Mouse (Mus musculus) kidney, embryonic 14.5 days (tissue): ENCODE measurements around the gene Skida1. TPM values are rescaled to one million over a fixed set of nuclear protein-coding genes. Genes with fewer than 3 reads are reported as not detected.

Experiments used
- ATAC-seq: fragments of 200-750 bp; cut with Nextera tagmentation; 2 replicates; pipeline ENCODE4 v1.8.0; 2017; ENCODE audit warnings: moderate number of reproducible peaks, mild to moderate bottlenecking, moderate TSS enrichment, moderate library complexity; ENCODE audit not compliant: low FRiP score, low TSS enrichment
- H3K27ac ChIP-seq: fragments of 300-500 bp; sonication (generic); 2 replicates; pipeline ENCODE4 v1.5.1; 2014; ENCODE audit warnings: low read depth, mild to moderate bottlenecking, low read length, moderate library complexity, mixed read lengths
- H3K27me3 ChIP-seq: fragments of 300-500 bp; sonication (generic); 2 replicates; pipeline ENCODE4 v1.6.1; 2014; ENCODE audit warnings: mild to moderate bottlenecking, low read length; ENCODE audit not compliant: control insufficient read depth, insufficient read depth
- H3K36me3 ChIP-seq: fragments of 300-500 bp; sonication (generic); 2 replicates; pipeline ENCODE4 v1.6.1; 2014; ENCODE audit warnings: low read length, mixed read lengths; ENCODE audit not compliant: control insufficient read depth, insufficient read depth
- H3K4me1 ChIP-seq: fragments of 300-500 bp; sonication (generic); 2 replicates; pipeline ENCODE4 v1.6.1; 2014; ENCODE audit warnings: low read length, mixed read lengths; ENCODE audit not compliant: control insufficient read depth, insufficient read depth
- H3K4me2 ChIP-seq: fragments of 300-500 bp; sonication (generic); replicated peaks from 2 replicates; pipeline ENCODE4 v1.6.1; 2014; ENCODE audit warnings: low read depth, mild to moderate bottlenecking, low read length
- H3K4me3 ChIP-seq: fragments of 300-500 bp; sonication (generic); 2 replicates; pipeline ENCODE4 v1.5.1; 2014; ENCODE audit warnings: mild to moderate bottlenecking, low read length
- H3K9ac ChIP-seq: fragments of 300-500 bp; sonication (generic); 2 replicates; pipeline ENCODE4 v1.6.1; 2014; ENCODE audit warnings: low read depth, mild to moderate bottlenecking, low read length, moderate library complexity
- H3K9me3 ChIP-seq: fragments of 300-500 bp; sonication (generic); 2 replicates; pipeline ENCODE4 v1.6.1; 2016; ENCODE audit warnings: low read length; ENCODE audit not compliant: control insufficient read depth
- WGBS: fragments of 180-500 bp; shearing (Covaris S2); extraction: QIAGEN DNeasy Blood & Tissue Kit; methylation state at CpG from one replicate; pipeline ENCODE4 v1.1.7; 2014; 5-methylcytosine and 5-hydroxymethylcytosine counted together
- polyA plus RNA-seq: library from polyadenylated mRNA; unstranded; fragments of >200 nt; fragmentation: Nextera tagmentation; extraction: Ambion mirVana; gene quantifications from 2 replicates; pipeline ENCODE4 v1.2.1, GENCODE M21; 2014

The Skida1 gene
- polyA plus RNA-seq, 1 experiment from 2014 or later = 11.4 TPM

DNA sequence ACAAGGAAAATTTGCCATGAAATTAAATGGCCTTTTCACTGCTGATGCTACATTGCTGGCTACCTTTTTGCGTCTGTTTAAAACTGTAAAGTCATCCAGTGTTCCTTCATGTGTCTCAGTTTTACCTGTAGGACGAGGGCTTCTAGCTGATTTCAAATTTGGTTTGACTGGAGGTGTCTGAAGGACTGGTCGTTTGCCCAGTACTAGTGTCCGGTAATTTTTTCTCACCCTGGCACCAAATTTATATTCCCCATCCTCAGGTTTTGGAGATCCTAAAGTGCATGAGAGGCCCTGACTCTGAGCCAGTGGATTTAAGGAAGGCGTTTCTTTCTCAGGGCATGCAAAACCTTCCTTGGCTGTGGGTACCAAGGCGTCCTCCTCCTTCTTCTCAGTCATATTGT is 3.1 kb downstream of the Skida1 start:
- Histone ChIP-seq H3K9me3 (no peaks in the 10 kb centered on the region), H3K27me3 (no peaks in the 10 kb centered on the region), H3K36me3 (no peaks in the 10 kb centered on the region), H3K9ac (peak overlapping the region; percentile 99), H3K4me2 (peak overlapping the region; percentile 85), H3K27ac (peak overlapping the region; percentile 100), H3K4me1 (peaks cover 39% of the 10 kb centered on the region), H3K4me3 (peak overlapping the region; percentile 91)
- 6% methylated on average over 6 of the region's 6 CpGs for WGBS
- ATAC-seq = no peak

DNA sequence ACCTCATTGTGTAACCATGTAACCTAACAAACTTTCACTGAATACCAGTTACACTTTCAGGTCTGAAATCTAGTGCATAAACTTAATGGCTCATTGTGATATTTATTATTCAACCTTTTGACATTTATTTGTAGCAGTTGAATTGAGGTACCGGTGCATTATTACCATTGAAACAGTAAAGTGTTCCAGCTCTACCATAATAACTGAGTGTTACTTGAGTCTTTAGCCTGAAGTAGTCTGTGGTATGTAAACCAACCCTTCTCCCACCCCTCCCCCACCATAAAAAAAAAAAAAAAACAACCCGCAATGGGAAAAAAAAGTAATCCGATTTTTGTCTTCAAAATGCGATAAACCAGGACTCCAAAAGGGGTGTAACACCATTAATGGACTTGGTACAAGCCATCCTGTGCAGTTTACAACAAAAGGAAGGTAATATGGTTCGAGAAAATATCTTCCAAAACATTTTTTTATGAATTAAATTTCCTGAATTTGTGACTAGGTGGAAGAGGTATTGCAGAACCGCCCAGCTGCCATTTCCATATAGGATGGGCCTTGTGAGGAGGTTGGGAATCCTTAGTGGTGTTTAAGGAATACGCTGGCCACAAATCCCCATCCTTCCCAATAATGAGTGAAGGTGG is 3.6 kb downstream of the Skida1 start:
- Histone ChIP-seq H3K4me1 (peaks cover 43% of the 10 kb centered on the region), H3K4me3 (peak overlapping the region; percentile 91), H3K9me3 (no peaks in the 10 kb centered on the region), H3K27me3 (no peaks in the 10 kb centered on the region), H3K27ac (peak overlapping the region; percentile 100; the same call in 1 of the 2 replicates), H3K36me3 (no peaks in the 10 kb centered on the region), H3K9ac (peak overlapping the region; percentile 99), H3K4me2 (peak overlapping the region; percentile 85)
- no peak for ATAC-seq
- 9% methylated on average over 7 of the region's 7 CpGs for WGBS

DNA sequence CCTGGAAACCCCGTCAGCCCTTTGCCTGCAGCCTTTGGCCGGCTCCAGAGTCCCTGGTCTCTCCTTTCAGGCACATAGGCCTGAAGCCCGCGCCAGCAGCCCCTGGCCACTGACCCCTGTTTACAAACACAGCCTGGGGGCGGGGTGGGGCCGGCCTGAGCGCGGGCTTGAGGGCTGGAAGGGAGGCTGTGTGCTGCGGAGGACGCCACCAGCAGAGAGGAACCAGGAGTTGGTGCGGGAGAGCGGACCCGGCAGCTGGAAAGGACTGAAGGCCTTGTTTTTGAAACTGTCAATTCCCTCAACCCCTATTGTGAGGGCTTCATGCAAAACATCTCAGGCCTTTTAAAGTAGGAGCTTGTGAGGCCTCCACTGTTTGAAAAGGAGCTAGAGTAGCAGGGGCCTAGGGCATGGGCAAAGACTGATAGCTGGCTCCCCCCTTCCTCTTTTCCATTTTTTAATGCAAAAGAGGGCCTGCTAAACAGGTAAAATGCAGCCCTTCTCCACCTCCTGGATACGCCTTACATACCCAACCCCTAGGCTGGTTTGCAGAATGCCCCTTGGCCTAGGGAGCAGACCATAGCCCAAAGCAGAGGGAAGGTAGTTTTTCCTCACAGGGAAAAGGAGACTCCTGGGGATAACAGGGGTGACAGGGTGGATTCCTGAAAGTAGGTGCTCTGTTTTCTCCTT is 7.5 kb downstream of the Skida1 start:
- H3K4me3 ChIP-seq = peak overlapping the region; percentile 19
- H3K9me3 ChIP-seq = no peaks in the 10 kb centered on the region
- peak; percentile 78 for ATAC-seq
- 12% methylated on average over 14 of the region's 14 CpGs for WGBS
- H3K27ac ChIP-seq = peak overlapping the region; percentile 92
- peak overlapping the region; percentile 41 for H3K4me2 ChIP-seq
- no peaks in the 10 kb centered on the region for H3K27me3 ChIP-seq
- H3K36me3 ChIP-seq = no peaks in the 10 kb centered on the region
- peak overlapping the region; percentile 54 for H3K9ac ChIP-seq
- H3K4me1 ChIP-seq = peaks cover 55% of the 10 kb centered on the region

DNA sequence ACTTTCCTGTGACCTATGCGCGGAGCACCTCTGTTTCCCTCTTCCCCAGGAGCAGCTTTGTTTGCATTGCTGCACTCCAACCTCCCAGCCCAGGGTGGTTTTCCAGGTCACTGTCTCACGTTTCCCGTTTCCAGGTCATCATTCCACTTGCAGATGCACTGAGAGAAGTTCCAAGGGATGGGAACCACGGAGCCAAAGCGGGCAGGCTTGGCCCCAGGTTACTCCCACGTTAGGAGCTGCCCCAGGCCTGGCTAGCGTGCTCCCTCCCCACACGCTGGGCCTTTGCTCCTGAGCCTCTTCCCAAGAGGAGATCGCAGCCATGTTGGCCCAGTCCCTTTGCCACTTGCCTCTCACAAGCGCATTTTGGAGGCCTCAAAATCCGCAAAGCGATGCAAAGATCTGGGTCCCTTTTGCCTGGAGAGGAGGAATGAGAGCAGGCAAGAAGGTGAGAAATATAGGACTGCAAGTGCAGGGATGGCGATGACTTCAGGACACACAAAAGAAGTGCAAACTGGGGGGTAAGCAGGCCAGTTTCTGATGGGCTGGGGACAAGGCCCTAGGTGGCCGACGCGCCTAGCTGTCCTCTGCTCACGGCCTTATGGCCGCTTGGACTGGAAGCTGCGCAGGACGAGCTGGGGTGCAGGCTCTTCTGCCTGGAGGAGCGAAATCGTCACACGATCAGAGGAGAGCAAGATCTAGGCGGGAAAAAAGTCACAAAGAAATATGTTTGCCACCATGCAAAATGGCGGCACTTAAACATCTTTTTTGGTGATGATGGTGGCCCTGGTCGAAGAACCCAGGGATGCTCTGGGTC is 8.3 kb downstream of the Skida1 start:
- Histone ChIP-seq H3K27ac (peak overlapping the region; percentile 92), H3K9me3 (no peaks in the 10 kb centered on the region), H3K4me2 (peak overlapping the region; percentile 50), H3K36me3 (no peaks in the 10 kb centered on the region), H3K27me3 (no peaks in the 10 kb centered on the region), H3K4me3 (peak overlapping the region; percentile 19), H3K4me1 (peaks cover 55% of the 10 kb centered on the region), H3K9ac (peak overlapping the region; percentile 54)
- WGBS = 23% methylated on average over 27 of the region's 27 CpGs
- peak; percentile 76 for ATAC-seq

DNA sequence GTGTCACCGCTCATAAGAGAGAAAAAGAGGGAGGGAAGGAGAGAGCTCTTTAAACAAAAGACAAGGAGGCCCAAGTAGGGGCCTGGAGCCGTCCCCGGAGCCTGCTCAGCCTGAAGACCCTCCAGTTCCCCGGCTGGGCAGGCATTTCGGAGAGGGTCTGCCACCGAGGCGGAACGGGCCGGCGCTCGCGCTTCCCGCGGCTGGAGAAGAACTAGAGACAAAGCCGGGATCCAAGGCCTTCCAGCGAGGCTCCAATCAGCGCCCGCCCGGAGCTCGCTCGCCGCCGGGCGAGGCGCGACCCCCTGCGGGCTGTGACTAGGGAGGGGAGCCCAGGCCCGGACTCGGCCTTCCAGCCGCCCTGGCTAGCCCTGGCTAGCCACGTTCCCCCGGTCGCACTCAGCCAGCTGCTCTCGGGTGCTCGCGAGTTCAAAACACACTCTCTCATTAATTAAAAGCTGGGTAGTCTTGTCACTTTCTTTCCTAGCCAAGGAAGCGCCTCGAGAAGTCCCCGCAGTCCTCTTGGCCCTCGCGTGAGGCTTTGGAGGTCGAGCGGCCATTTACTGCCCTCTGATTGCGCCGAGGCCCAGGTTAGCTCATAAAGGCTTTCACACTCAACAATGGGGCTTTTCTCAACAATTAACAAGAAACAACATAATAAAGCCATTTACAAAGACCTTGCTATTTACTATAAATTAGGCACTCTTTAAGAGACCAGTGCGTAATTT is 9.1 kb downstream of the Skida1 start:
- peak; percentile 62 for ATAC-seq
- Histone ChIP-seq H3K9ac (peak overlapping the region; percentile 73), H3K4me2 (peak overlapping the region; percentile 50), H3K9me3 (no peaks in the 10 kb centered on the region), H3K36me3 (no peaks in the 10 kb centered on the region), H3K27ac (peak overlapping the region; percentile 92), H3K4me3 (peak overlapping the region; percentile 20), H3K27me3 (no peaks in the 10 kb centered on the region), H3K4me1 (peaks cover 55% of the 10 kb centered on the region)
- 6% methylated on average over 46 of the region's 46 CpGs for WGBS

DNA sequence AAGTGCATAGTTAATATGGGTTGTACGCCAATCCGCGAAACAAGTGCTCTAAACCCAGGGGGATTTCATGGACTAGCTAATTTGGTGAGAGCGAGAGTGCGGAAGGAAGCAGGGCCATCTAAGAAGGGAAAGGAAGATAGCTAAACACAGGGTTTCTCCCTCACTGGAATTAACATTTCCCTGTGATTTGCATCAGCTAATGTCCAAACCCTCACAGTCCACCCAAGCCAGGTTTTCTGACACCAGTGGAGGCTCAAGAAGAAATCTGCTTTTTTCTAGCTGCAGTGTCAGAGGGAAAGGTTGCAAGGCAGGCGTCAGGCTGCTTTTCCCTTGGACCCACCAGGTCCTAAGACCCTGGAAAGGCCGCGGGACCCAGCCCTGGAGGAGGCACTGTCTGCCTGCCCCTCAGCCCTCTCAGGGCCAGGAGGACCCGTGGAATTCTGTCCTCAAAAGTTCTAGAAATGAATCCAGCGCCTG is 9.9 kb downstream of the Skida1 start:
- H3K27me3 ChIP-seq = no peaks in the 10 kb centered on the region
- no peak for ATAC-seq
- H3K27ac ChIP-seq = peak overlapping the region; percentile 92
- no peak overlapping the region for H3K4me3 ChIP-seq
- H3K36me3 ChIP-seq = no peaks in the 10 kb centered on the region
- H3K9ac ChIP-seq = peak overlapping the region; percentile 73; the same call in 1 of the 2 replicates
- peaks cover 57% of the 10 kb centered on the region for H3K4me1 ChIP-seq
- WGBS = 45% methylated on average over 10 of the region's 10 CpGs
- H3K4me2 ChIP-seq = no peak overlapping the region
- no peaks in the 10 kb centered on the region for H3K9me3 ChIP-seq

DNA sequence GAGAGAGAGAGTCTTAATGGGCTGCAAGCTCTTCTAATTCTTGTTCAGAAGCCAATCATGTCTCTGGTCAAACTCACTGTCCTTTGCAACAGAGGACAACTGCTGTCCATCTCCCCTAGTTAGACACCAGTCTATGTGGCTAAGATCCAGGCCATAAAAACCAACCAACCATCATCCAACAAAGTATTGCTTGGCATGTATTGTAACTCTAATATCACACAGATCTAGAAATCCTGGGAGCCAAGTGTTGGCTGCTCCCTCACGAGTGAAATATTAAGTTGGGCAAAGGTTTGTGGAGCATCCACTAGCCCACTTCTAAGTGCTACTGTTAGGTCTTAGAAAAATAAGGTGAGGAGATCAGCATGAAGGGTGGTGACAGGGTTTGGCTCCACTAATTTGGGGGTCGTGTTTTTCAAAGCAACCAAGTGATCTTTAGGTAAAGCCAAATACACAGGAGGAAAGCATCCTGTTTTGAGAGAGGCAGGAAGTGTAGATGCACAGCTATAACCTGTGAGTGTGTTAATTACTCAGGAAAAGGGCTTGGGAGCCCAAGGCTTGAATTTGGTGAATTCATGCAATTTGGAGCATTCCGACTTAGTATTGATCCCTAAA is 10.6 kb downstream of the Skida1 start:
- no peaks in the 10 kb centered on the region for H3K36me3 ChIP-seq
- no peak for ATAC-seq
- no peaks in the 10 kb centered on the region for H3K9me3 ChIP-seq
- WGBS = 40% methylated on average over 3 of the region's 3 CpGs
- no peak overlapping the region for H3K9ac ChIP-seq
- no peaks in the 10 kb centered on the region for H3K27me3 ChIP-seq
- H3K4me1 ChIP-seq = peaks cover 57% of the 10 kb centered on the region
- H3K4me2 ChIP-seq = no peak overlapping the region
- H3K4me3 ChIP-seq = no peak overlapping the region
- no peak overlapping the region; the same call in 1 of the 2 replicates for H3K27ac ChIP-seq

DNA sequence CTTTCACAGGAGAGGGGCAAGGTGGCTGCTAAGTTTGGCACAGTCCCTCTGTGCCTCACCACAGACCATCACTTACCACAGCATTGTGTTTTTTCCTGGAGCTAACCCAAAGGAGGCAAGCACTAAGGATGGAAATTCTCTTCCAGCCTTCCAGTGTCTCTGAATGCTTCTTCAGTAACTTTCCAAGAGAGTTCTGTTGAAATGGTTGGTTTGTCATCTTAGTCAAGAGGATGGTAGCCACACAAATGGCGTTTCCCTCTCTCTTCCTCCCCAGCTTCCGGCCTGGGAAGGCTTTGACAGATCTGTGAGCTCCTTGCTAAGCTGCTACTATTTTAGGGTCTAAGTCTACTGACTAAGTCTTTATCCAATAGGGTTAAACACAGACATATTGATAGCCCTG is 11.4 kb downstream of the Skida1 start, which contains the start of gene A930004D18Rik:
TSS of gene A930004D18Rik (minus strand) at position 247 of the 400 bp plus-strand sequence.
- H3K27ac ChIP-seq = no peak within 1 kb of the TSS; the same call in 1 of the 2 replicates
- no peak within 1 kb of the TSS for H3K4me3 ChIP-seq
- no peak within 1 kb of the TSS for H3K9ac ChIP-seq
- ATAC-seq = no peak
- peaks cover 57% of the 10 kb centered on the region for H3K4me1 ChIP-seq
- 81% methylated on average over 2 of the region's 2 CpGs for WGBS
- no peak within 1 kb of the TSS for H3K4me2 ChIP-seq
- H3K36me3 ChIP-seq = no peaks in the 10 kb centered on the region
- H3K9me3 ChIP-seq = no peaks in the 10 kb centered on the region
- H3K27me3 ChIP-seq = no peaks in the 10 kb centered on the region
